11 mouse cellular contexts compared by ENCODE assay signal in genomic region chr9:34538591-34539335, GRCm38 (mm10). TPM values are rescaled to one million over a fixed set of nuclear protein-coding genes. Genes with fewer than 3 reads are reported as not detected.
DNase-seq lines count a peak whose midpoint lies in the region; ATAC-seq lines count a peak whose summit lies in the region.
"Had no signal": no experiment of that assay in that cellular context is flagged by ENCODE, and none has a peak within 500 bp of the region (broad histone marks: within the 10 kb centered on the region; RNA-seq: fewer than 3 reads in every experiment).

No protein-coding gene starts in this region.

- peak; percentile 57 for DNase-seq in left cerebral cortex, adult 11 months (ENCODE audit: low spot score)
- no peak for DNase-seq in left cerebral cortex, postnatal 4 days
- peak; percentile 25 to 53 for DNase-seq in frontal cortex, postnatal 25 days (ENCODE audit: low spot score in 2 of 2)
- DNase-seq in left cerebral cortex, adult 8-10 months (ENCODE audit: low spot score in 2 of 2), result peak; percentile 34 to 93
- peak; percentile 80 to 89 for DNase-seq in right cerebral cortex, postnatal 36 days (ENCODE audit: low spot score in 2 of 2)
- DNase-seq in ovary, adult 18-20 months (ENCODE audit: low spot score), result no peak
- DNase-seq in ovary, postnatal 14 days (ENCODE audit: low spot score), result no peak
- DNase-seq: gastrocnemius, adult 2 months; thymus, adult 18-20 months had no signal

- no peak for ATAC-seq in erythroblast, adult 5-6 weeks (replicated peaks; ENCODE audit: low FRiP score, poor library complexity, severe bottlenecking)
- ATAC-seq: inflammation-experienced regulatory T-cells, adult 6 months had no signal

- intact Hi-C loops in left cerebral cortex, postnatal 4 days (cut with DNase I), result no loop called here

RNA-seq across cellular contexts. Expression of gene Kirrel3, which starts 53.1 kb away (rescaled TPM):
- total RNA-seq in left cerebral cortex, postnatal 4 days (2021), result 10 to 100 TPM; 59.8 to 65.9 TPM
- 10 to 100 TPM; 52.5 to 62.2 (median 53.9) TPM for total RNA-seq in left cerebral cortex, adult 8-10 months (2022)
- not detected in 2 replicates for total RNA-seq in erythroblast, adult 5-6 weeks (2015; ENCODE audit: low replicate concordance)
- total RNA-seq in erythroblast, adult 5-6 weeks (2017; ENCODE audit: low replicate concordance), result not detected in 2 replicates

Comparison
In these comparisons a context has a peak if more than half of its experiments do, and no peak if none do; other contexts are left out.
1. DNase-seq: peak in left cerebral cortex, adult 11 months (single experiment), frontal cortex, postnatal 25 days (2 of 2), left cerebral cortex, adult 8-10 months (2 of 2) and right cerebral cortex, postnatal 36 days (2 of 2); none in left cerebral cortex, postnatal 4 days (single experiment), ovary, adult 18-20 months (single experiment) and ovary, postnatal 14 days (single experiment).
2. RNA of gene Kirrel3, which starts 53.1 kb away (total RNA-seq): 59.8 to 65.9 TPM in left cerebral cortex, postnatal 4 days and 52.5 to 62.2 TPM in left cerebral cortex, adult 8-10 months; not detected in erythroblast, adult 5-6 weeks; every median in the first group is over 10 times any median in the second.